In the genomic region with DNA sequence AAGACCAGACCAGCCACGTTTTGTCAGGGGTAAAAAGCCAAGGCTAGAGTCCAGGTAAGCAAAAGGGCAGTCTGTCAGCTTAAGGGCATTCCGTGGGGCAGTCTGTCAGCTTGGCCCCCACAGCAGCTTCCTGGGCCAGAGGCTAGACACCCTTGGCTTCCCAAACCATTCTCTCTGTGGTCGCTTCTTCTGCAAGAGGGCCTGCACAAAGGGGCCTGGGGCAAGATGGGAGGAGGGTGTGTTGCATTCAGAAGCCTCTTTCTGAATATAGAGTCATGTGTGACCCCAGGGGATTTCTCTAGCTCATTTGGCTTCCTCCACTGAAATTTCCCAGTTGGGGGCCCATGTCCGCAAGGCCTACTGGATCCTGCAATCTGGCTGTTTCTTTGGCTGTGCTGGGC, we compare ENCODE assay signal across 10 mouse cellular contexts. TPM values are rescaled to one million over a fixed set of nuclear protein-coding genes. Genes with fewer than 3 reads are reported as not detected.
DNase-seq lines count a peak whose midpoint lies in the region; ATAC-seq lines count a peak whose summit lies in the region.
"Had no signal": no experiment of that assay in that cellular context is flagged by ENCODE, and none has a peak within 500 bp of the region (broad histone marks: within the 10 kb centered on the region; RNA-seq: fewer than 3 reads in every experiment).

No protein-coding gene starts in this region.

- peak overlapping the region; percentile 37 for H3K27ac ChIP-seq in lung, embryonic 15.5 days
- H3K27ac ChIP-seq: liver, embryonic 14.5 days had no signal

- WGBS in lung, embryonic 15.5 days = 76% methylated on average over 4 of the region's 4 CpGs

- ATAC-seq in lung, embryonic 15.5 days (ENCODE audit: borderline replicate concordance, extremely low read depth, low FRiP score, low TSS enrichment) = no peak

- intact Hi-C loops in heart, postnatal 36 days (cut with DNase I) = no loop called here
- intact Hi-C loops in gastrocnemius, postnatal 36 days (cut with DNase I) = no loop called here

- H3K9ac ChIP-seq in lung, embryonic 15.5 days = no peak overlapping the region
- H3K9ac ChIP-seq: liver, embryonic 14.5 days had no signal

- peak; percentile 32 for DNase-seq in heart, adult 8-10 months (ENCODE audit: low spot score)
- no peak for DNase-seq in heart, postnatal 36 days
- no peak for DNase-seq in lung, postnatal 25 days (ENCODE audit: low spot score)
- DNase-seq in NIH3T3 (ENCODE audit: low read depth) = peak; percentile 59
- peak; percentile 3 to 15 for DNase-seq in gastrocnemius, postnatal 36 days
- no peak for DNase-seq in frontal cortex, postnatal 10 days (ENCODE audit: low spot score in 2 of 2)
- DNase-seq in kidney, postnatal 14 days = no peak
- DNase-seq: adrenal gland, adult 8-10 months had no signal

- peaks cover 46% of the 10 kb centered on the region for H3K4me1 ChIP-seq in lung, embryonic 15.5 days

- no peaks in the 10 kb centered on the region for H3K27me3 ChIP-seq in lung, embryonic 15.5 days

- no peaks in the 10 kb centered on the region for H3K9me3 ChIP-seq in lung, embryonic 15.5 days

- no peak overlapping the region for H3K4me2 ChIP-seq in lung, embryonic 15.5 days

- H3K36me3 ChIP-seq in lung, embryonic 15.5 days = no peaks in the 10 kb centered on the region

- no peak overlapping the region for H3K4me3 ChIP-seq in lung, embryonic 15.5 days

RNA-seq across cellular contexts. Expression of a gene that starts 21.6 kb away (rescaled TPM):
- 10 to 100 TPM; 19.0 to 34.0 (median 30.2) TPM for total RNA-seq in heart, adult 8-10 months (2022)
- total RNA-seq in heart, postnatal 36 days (2021) = 10 to 100 TPM; 24.0 to 68.3 TPM
- 32.7 and 35.4 TPM in 2 replicates for polyA plus RNA-seq in lung, embryonic 15.5 days (2015; fragmentation: Nextera tagmentation; extraction: Ambion mirVana)
- total RNA-seq in gastrocnemius, postnatal 36 days (2021) = 10 to 100 TPM; 17.0 to 27.2 TPM

Comparison
In these comparisons a context has a peak if more than half of its experiments do, and no peak if none do; other contexts are left out.
1. DNase-seq: peak in heart, adult 8-10 months (single experiment), NIH3T3 (single experiment) and gastrocnemius, postnatal 36 days (2 of 2); none in heart, postnatal 36 days (0 of 2), lung, postnatal 25 days (single experiment), frontal cortex, postnatal 10 days (0 of 2) and kidney, postnatal 14 days (single experiment).